In genomic region chr3:57920090-57920432, GRCm38 (mm10) we compare ENCODE assay signal across 20 mouse cellular contexts.
A peak's percentile ranks its signal among the peaks of the same experiment; 100 is the strongest.
DNase-seq lines count a peak whose midpoint lies in the region; ATAC-seq lines count a peak whose summit lies in the region.
"Had no signal": no experiment of that assay in that cellular context is flagged by ENCODE, and none has a peak within 500 bp of the region (broad histone marks: within the 10 kb centered on the region; RNA-seq: fewer than 3 reads in every experiment).

No protein-coding gene starts in this region.

- H3K4me2 ChIP-seq in forebrain, embryonic 12.5 days: no peak overlapping the region
- no peak overlapping the region for H3K4me2 ChIP-seq in neural tube, embryonic 13.5 days
- H3K4me2 ChIP-seq in forebrain, embryonic 16.5 days (ENCODE audit: low read length): no peak overlapping the region
- H3K4me2 ChIP-seq: embryonic facial prominence, embryonic 15.5 days; hindbrain, embryonic 12.5 days had no signal

- H3K4me3 ChIP-seq in forebrain, embryonic 12.5 days (replicated peaks): no peak overlapping the region
- no peak overlapping the region for H3K4me3 ChIP-seq in forebrain, embryonic 10.5 days
- H3K4me3 ChIP-seq in neural tube, embryonic 13.5 days: no peak overlapping the region
- no peak overlapping the region for H3K4me3 ChIP-seq in forebrain, embryonic 16.5 days (replicated peaks; ENCODE audit: low read length)
- H3K4me3 ChIP-seq: embryonic facial prominence, embryonic 15.5 days; erythroblast, embryonic 14.5 days; heart, embryonic 10.5 days; hindbrain, embryonic 12.5 days had no signal

- no peaks in the 10 kb centered on the region for H3K36me3 ChIP-seq in forebrain, embryonic 12.5 days (replicated peaks)
- no peaks in the 10 kb centered on the region for H3K36me3 ChIP-seq in forebrain, embryonic 10.5 days (replicated peaks)
- H3K36me3 ChIP-seq in neural tube, embryonic 13.5 days: no peaks in the 10 kb centered on the region
- H3K36me3 ChIP-seq in forebrain, embryonic 16.5 days (ENCODE audit: control insufficient read depth, insufficient read depth): no peaks in the 10 kb centered on the region
- H3K36me3 ChIP-seq: embryonic facial prominence, embryonic 15.5 days; heart, embryonic 10.5 days; hindbrain, embryonic 12.5 days had no signal

- ATAC-seq in forebrain, embryonic 12.5 days (ENCODE audit: low FRiP score): peak; percentile 64; the same call in 1 of the 2 replicates
- ATAC-seq in neural tube, embryonic 13.5 days (ENCODE audit: low read depth): peak; percentile 47; the same call in 1 of the 2 replicates
- ATAC-seq in forebrain, embryonic 16.5 days: peak; percentile 77
- ATAC-seq: inflammation-experienced regulatory T-cells, adult 6 months had no signal

- DNase-seq in forebrain, embryonic 10.5 days (ENCODE audit: extremely low spot score, low spot score): no peak
- no peak for DNase-seq in neural tube, embryonic 10.5 days (ENCODE audit: extremely low spot score, low spot score)
- DNase-seq in spleen, postnatal 10 days (ENCODE audit: low spot score in 2 of 2): no peak
- DNase-seq in adipocyte (ENCODE audit: low spot score): no peak
- DNase-seq: adrenal gland, postnatal 36 days; cerebellum, adult 11 months; cerebellum, adult 8-10 months; embryo, embryonic 11 days; gastrocnemius, postnatal 10 days; heart, adult 18-20 months; heart, postnatal 10 days; heart, postnatal 4 days had no signal

- WGBS in forebrain, embryonic 12.5 days: 20% methylated on average over 1 of the region's 1 CpGs
- WGBS in forebrain, embryonic 10.5 days: 59% methylated on average over 1 of the region's 1 CpGs
- 54% methylated on average over 1 of the region's 1 CpGs for WGBS in neural tube, embryonic 13.5 days
- 15% methylated on average over 1 of the region's 1 CpGs for WGBS in forebrain, embryonic 16.5 days

- H3K9ac ChIP-seq in forebrain, embryonic 12.5 days: no peak overlapping the region
- no peak overlapping the region for H3K9ac ChIP-seq in neural tube, embryonic 13.5 days
- no peak overlapping the region for H3K9ac ChIP-seq in forebrain, embryonic 16.5 days (replicated peaks; ENCODE audit: low read depth, low read length)
- H3K9ac ChIP-seq: embryonic facial prominence, embryonic 15.5 days; hindbrain, embryonic 12.5 days had no signal

- no peaks in the 10 kb centered on the region for H3K9me3 ChIP-seq in forebrain, embryonic 12.5 days
- no peaks in the 10 kb centered on the region for H3K9me3 ChIP-seq in forebrain, embryonic 10.5 days
- H3K9me3 ChIP-seq in neural tube, embryonic 13.5 days: no peaks in the 10 kb centered on the region
- no peaks in the 10 kb centered on the region for H3K9me3 ChIP-seq in forebrain, embryonic 16.5 days (ENCODE audit: control insufficient read depth, low read length)
- H3K9me3 ChIP-seq: embryonic facial prominence, embryonic 15.5 days; heart, embryonic 10.5 days; hindbrain, embryonic 12.5 days had no signal

- H3K27me3 ChIP-seq in forebrain, embryonic 12.5 days: no peaks in the 10 kb centered on the region
- no peaks in the 10 kb centered on the region for H3K27me3 ChIP-seq in forebrain, embryonic 10.5 days (ENCODE audit: poor library complexity, severe bottlenecking)
- no peaks in the 10 kb centered on the region for H3K27me3 ChIP-seq in neural tube, embryonic 13.5 days
- no peaks in the 10 kb centered on the region for H3K27me3 ChIP-seq in forebrain, embryonic 16.5 days (replicated peaks; ENCODE audit: control insufficient read depth, insufficient read depth, low read length)
- H3K27me3 ChIP-seq: embryonic facial prominence, embryonic 15.5 days; hindbrain, embryonic 12.5 days had no signal

- H3K27ac ChIP-seq in forebrain, embryonic 12.5 days: peak overlapping the region; percentile 78; the same call in 1 of the 2 replicates
- no peak overlapping the region for H3K27ac ChIP-seq in forebrain, embryonic 10.5 days
- no peak overlapping the region for H3K27ac ChIP-seq in neural tube, embryonic 13.5 days (replicated peaks)
- H3K27ac ChIP-seq in forebrain, embryonic 16.5 days (ENCODE audit: low read length): peak overlapping the region; percentile 37
- H3K27ac ChIP-seq: embryonic facial prominence, embryonic 15.5 days; heart, embryonic 10.5 days; hindbrain, embryonic 12.5 days had no signal

- H3K4me1 ChIP-seq in forebrain, embryonic 12.5 days: peaks cover 17% of the 10 kb centered on the region
- peaks cover 20% of the 10 kb centered on the region for H3K4me1 ChIP-seq in forebrain, embryonic 10.5 days
- H3K4me1 ChIP-seq in neural tube, embryonic 13.5 days (replicated peaks): peaks cover 15% of the 10 kb centered on the region
- peaks cover 11% of the 10 kb centered on the region for H3K4me1 ChIP-seq in forebrain, embryonic 16.5 days (replicated peaks; ENCODE audit: control insufficient read depth, insufficient read depth, low read length)
- H3K4me1 ChIP-seq: embryonic facial prominence, embryonic 15.5 days had no signal

Comparison
In these comparisons a context has a peak if more than half of its experiments do, and no peak if none do; other contexts are left out.
1. H3K27ac ChIP-seq: peak in forebrain, embryonic 12.5 days (single experiment) and forebrain, embryonic 16.5 days (single experiment); none in forebrain, embryonic 10.5 days (single experiment) and neural tube, embryonic 13.5 days (single experiment).
2. Peak in every context shown above with its lines, with median percentiles within 50 percentile points of each other: ATAC-seq.